Mouse (Mus musculus) mature B cell (primary cell): ENCODE measurements around the gene Fbxw4.

Source experiments
- in situ Hi-C: fragments of 300-500 bp; cut with MboI; formaldehyde crosslinking; loops from 2 replicates; pipeline ENCODE4 v1.14.3; 2019

The Fbxw4 gene

DNA sequence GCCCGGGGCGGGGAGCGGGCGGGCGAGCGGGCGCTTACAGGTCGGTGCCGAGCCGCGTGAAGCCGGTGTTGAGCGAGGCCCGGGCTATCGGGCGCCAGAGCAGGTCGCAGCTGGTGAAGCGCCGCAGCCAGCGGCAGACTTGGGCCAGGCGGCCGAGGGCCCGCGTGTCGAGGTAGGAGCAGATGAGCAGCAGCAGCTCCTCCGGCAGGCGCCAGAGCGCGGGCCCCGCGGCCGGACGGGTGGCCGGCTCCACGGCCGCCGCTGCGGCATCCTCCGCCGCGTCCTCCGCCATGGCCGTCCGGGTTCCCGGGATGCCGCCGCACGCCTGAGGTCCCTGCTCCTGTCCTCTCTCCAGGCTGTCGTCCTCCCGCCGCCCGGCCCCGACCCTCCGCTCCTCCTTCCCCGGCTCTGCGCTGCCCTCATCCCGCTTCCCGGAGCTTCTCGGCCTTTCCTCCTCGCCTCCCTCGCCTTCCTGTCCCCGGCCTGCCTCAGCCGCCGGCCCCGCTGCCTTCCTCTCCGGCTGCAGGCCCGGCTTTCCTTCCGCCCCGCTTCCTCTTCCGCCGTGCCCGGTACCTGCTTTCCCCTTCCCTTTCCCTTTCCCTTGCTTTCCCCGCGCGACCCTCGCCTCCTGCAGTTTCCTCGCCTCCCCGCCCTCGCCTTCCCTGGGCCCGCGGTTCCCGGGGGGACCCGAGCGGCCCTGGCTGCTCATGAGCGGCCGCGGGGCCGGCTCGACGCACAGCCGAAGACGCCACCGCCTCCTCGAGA lies at the start of gene Fbxw4:
Fbxw4 (minus strand) TSS at position 575 of the 765 bp plus-strand sequence.
- in situ Hi-C loops = no loop called here

DNA sequence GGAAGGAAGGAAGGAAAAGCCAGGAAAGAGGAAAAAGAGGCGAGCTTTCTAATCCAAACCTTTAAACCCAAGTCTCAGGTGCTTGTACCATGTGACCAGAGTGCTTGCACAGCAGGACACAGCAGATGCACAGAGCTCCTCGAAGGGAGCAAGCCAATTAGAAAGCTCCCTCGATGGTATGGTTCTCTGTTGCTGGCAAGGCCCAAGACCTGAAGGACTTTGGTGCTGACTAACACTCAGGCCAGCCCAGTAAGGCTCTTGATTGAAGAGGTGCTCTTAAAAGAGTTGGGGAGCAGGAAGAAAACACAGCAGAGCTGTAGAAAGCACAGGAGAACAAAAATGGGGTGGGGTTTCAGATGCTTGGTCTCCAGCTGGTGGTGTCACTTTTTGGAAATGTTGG lies 48.6 kb upstream of the Fbxw4 start:
- in situ Hi-C loops = no loop called here

DNA sequence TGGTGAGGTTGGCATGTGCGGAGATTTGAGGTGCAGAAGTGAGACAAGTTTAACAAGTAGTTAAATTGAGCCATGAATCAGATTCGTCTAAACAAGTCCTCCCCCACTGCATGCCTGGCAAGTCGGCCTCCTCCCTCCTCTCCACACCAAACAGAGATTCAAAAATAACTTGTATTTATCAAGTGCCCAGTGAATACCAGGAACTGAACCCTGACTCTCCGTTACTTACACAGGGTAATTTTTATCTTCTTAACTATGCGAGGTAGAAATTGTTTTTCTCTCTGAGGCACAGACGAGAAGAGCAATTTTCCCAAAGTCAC lies 36.1 kb upstream of the Fbxw4 start:
- in situ Hi-C loops = no loop called here

GRCm38 (mm10) chr19:45695496-45696280 lies 35.6 kb upstream of the Fbxw4 start:
- in situ Hi-C loops = no loop called here

DNA sequence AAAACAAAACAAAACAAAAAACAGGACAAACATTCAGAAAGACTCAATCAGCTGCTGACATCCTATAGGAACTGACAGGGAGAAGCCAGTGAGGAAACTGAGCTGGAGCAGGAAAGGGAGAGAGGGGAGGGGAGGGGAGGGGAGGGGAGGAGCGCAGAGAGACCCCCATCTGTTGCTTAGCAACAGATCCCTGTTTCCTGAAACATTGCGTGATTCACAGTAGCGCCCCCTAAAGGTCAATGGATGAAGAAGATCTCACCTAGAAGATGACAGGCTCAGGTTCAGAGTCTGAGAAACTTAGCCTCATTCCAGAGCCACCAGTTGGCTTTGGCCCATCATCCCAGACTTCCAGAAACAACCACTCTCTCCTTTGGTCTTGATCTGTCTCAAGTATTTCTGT lies 33.9 kb upstream of the Fbxw4 start:
- in situ Hi-C loops = no loop called here

GRCm38 (mm10) chr19:45692211-45692610 lies 32.1 kb upstream of the Fbxw4 start:
- in situ Hi-C loops = no loop called here

DNA sequence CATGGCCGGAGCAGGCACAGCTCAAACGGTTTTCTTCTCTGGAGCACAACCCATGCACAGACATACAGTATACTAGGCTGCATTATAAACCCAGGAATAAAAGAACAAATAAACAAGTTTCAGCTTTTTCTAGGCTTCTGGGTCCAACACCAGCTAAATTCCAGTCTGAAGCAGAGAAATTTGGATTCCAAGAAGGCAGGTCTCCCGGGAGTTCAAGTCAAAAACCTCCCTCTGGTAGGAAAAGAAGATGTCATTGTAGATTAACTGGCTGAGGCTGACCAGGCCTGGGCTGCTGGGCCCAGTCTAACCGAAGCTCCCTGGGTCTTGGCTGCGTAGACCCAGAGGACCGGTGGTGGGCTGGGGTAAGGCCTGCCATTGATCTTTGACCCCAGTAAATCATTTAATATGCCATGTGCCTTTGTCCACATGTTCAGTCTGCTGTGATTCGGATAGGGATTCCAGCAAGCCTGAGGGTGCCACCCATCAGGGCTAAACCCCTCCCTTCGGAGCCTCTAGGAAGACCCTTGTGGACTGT lies 31.0 kb upstream of the Fbxw4 start:
- in situ Hi-C loops = no loop called here

- in situ Hi-C loops = no loop called here
Measured at GRCm38 (mm10) chr19:45687001-45687400, 26.9 kb upstream of the Fbxw4 start.

- in situ Hi-C loops = no loop called here
Measured at GRCm38 (mm10) chr19:45683676-45684075, 23.6 kb upstream of the Fbxw4 start.

DNA sequence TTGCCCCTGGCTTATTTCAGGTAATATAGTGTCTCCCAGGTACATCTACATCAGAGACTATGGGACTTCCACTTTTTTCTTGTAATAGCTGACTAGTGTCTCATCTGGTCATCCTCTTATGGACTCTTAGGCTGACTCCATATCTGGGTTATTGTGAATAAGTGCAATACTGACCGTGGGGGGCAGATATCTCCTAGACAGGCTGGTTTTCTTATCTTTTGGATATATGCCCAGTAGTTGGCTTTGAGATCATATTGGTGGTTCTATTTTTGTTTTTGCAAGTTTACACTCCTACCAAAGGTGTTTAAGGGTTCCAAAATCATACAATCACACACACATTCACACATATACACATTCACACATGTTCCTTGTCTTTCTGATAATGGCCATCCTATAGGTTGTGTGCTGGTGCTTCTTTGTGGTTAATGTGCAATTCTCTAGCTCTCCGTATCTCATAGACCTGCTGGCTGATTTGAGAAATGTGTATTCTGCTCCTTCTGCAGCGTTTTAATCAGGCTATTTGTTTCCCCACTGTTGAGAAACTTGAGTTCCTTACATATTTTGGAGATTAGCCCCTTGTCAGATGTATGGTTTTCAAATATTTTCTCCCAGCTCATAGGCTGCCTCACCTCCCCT lies 20.5 kb upstream of the Fbxw4 start:
- in situ Hi-C loops = no loop called here

DNA sequence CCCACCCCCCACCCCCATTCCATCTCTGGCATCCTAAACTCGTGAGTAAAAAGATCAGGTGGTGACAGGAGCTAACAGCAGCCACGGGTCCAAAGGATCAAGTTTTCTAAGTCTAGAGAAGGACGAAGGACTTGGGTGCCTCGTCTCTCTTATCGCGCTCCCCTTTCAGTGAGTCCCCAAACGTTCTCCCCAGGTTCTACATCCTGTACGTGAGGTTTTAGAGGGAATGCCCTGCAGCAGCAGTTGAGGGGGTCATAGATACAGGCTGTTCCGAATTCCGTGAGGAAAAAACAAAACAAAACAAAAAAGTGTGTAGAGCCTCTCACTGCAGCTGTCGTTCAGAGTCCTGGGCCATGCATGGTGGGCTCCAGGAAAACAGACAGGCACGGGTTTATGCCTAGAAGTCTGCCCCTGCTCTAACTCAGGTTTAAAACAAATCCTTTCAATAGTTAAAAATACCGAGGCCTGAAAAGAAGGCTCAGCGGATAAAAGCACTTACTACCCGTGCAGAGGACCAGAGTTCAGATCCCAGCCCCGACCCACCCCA lies 16.7 kb upstream of the Fbxw4 start:
- in situ Hi-C loops = no loop called here

GRCm38 (mm10) chr19:45675720-45676581 lies 15.8 kb upstream of the Fbxw4 start:
- in situ Hi-C loops = no loop called here

DNA sequence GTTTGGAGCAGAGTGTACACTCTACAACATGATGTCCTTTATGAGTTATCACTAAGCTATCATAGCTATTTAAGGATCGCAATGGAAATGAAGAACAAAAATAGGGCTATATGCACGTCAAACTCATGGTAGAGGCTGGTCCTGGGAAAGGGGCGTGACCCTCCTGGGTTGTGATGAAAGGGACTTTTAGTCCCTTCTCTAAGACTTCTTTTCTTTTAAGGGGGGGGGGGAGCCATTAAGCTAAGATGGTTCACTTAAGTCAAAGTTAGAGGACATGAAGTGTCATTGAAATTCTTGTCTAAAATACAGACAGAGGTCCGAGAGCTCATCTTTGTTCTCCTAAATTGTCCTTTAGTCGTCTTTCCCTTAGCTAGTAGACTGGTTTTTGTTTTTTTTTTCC lies 15.1 kb upstream of the Fbxw4 start:
- in situ Hi-C loops = no loop called here

DNA sequence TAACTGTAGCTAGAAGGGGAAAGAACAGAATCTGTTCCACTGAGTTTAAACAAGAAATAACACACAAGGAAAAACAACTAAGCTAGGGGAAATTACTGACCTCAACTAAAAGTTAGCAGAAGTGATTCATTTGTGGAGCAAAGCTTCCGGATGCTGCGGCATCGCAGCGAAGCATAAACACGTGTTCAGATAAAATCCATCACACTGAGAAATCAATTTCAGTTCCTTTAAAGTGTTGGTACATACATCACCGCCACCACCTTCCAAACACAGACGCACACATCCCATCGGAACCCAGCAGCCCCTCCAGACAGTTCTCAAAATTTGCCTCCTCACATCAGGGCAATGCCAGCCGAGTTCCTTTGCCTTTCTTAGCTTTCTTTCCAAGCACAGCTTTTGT lies 12.9 kb upstream of the Fbxw4 start:
- in situ Hi-C loops = no loop called here

DNA sequence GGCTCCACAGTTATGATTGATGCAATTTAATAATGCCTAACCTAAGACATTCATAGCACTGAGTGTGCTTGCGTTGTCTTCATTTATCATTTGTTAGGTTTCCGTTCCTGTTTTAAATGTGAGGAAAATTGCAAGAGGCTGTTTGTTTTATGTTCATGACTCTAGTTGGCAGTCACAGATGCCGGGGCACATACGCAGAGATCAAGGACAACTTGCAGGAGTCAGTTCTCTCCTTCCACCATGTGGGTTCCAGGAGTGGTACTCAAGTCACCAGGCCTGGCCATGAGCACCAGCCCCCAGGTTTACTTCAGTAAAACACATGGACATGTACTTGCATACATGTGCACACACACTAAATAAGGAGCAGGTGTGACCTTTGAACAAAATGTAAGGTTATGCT lies 8.9 kb upstream of the Fbxw4 start:
- in situ Hi-C loops = no loop called here

GRCm38 (mm10) chr19:45663851-45664250 lies 3.7 kb upstream of the Fbxw4 start:
- in situ Hi-C loops = no loop called here

GRCm38 (mm10) chr19:45660503-45660790 lies 335 bp upstream of the Fbxw4 start:
- in situ Hi-C loops = no loop called here

DNA sequence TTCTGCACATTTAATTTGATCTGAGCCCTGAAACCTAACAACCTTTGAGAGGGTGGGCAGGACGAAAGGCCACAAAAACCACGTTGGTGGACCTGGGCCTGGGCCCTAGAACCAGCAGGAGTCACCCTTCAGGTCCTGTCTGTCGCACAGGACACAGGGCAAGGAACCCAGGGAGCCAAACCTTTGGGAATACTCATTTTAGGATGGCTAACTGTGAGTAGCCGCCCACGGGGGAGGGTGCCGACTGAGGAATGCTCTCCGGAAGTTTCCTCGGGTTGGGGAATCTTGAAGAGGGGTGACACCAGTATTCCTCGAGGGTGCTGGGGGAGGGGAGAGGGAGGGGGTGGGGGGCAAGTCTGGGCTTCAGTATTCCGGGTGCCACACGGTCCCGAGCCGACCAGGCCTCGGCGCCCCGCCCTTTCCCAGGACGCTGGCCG lies 793 bp downstream of the Fbxw4 start:
- in situ Hi-C loops = no loop called here

DNA sequence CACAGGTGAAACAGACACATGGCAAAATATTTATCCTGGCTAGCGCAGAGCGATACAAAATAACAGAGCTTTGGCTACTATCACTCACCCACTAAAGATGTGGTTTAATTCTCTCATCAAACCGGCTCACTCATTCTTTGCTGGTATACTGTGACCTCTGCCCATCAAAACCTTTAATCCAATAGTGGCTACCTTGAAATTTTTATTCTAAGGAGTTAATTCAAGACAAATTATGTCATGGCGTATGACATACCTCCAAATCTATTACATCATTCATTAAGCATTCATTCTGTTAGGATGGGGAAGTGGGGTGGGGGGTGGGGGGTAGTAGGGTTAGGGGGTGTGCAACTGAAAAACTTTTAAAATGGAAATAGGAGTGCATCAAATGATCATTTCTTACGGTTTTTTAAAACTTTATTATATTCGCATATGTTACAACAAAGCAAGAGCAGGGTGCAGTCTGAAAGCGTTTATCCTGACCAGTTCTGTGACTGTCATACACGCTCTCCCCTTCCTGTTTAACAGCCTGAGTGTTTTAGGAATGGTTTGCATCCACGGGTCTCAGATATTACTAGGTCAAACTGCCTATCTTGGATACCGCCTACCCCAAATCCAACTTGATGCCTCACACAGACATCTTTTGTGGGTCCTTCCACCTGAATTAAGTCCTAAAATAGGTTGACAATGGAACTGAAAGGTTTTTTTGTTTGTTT lies 1.4 kb downstream of the Fbxw4 start:
- in situ Hi-C loops = no loop called here

DNA sequence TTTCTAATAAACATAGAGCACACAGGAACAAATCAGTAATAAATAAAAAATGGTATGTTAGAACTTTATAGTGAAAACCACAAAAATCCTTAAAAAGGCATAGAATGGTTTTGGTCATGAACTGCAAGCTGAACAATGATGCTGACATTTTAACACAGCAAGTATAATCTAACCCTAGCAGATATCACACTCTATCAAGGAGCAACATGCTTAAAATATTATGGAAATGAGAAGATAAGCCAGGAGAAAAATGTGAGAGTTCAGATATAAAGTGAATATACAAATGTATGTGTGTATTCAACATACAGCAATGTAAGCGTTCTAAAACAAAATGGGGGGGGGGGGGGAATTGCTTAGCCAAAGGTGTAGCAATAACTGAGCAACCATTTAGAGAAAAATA lies 2.3 kb downstream of the Fbxw4 start:
- in situ Hi-C loops = no loop called here
